Mouse (Mus musculus) olfactory bulb, adult 2 months (tissue): ENCODE measurements at regions not wholly inside any gene's neighbourhood (a gene's known extent, or its start where the extent isn't known, plus 50 kb on each side); places are given as distances from the start of the nearest gene placed in this dataset.

ENCODE experiments used
- H3K27ac ChIP-seq: fragments of 200-500 bp; 2 replicates; pipeline ENCODE4 v1.5.1; 2012; ENCODE audit warnings: low read depth, low read length; ENCODE audit not compliant: insufficient read depth
- H3K4me1 ChIP-seq: fragments of 200-500 bp; 2 replicates; pipeline ENCODE4 v1.6.1; 2012; ENCODE audit warnings: low read length; ENCODE audit not compliant: control insufficient read depth, insufficient read depth
- H3K4me3 ChIP-seq: fragments of 200-500 bp; 2 replicates; pipeline ENCODE4 v1.5.1; 2012; ENCODE audit warnings: mild to moderate bottlenecking, low read depth, low read length, moderate library complexity; ENCODE audit not compliant: insufficient read depth
- CTCF ChIP-seq: fragments of 200-500 bp; IDR thresholded peaks from 2 replicates; pipeline ENCODE4 v1.5.1; 2012; ENCODE audit warnings: low read depth, mild to moderate bottlenecking, low read length, moderate library complexity; ENCODE audit not compliant: insufficient read depth
- POLR2A ChIP-seq: fragments of 200-500 bp; IDR thresholded peaks from 2 replicates; pipeline ENCODE4 v1.6.1; 2012; ENCODE audit warnings: mild to moderate bottlenecking, low read depth, low read length, moderate library complexity; ENCODE audit not compliant: insufficient read depth
- WGBS: fragments of 180-500 bp; shearing (Covaris S2); methylation state at CpG from one replicate; pipeline ENCODE4 v1.1.7; 2018; 5-methylcytosine and 5-hydroxymethylcytosine counted together

DNA sequence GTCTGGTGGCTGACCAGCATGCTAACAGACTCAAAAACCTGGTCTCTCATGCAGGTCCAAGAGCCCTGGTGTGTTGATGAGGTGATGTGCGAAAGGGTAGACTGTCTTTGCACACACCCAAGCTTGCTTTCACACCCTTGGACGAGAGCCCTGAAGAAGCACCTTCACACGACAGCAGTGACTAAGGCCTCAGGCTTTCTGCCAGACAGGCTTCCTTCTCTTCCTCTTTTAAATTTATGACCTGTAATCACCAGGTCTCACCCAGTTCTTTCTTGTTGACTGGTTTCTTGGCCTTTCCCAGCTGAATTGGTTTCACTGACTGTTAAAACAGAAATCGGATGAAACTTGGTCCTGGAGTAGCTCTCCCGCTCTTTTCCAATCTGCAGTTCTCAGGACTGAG lies 210.5 kb upstream of the Egln3 start:
- Histone ChIP-seq H3K27ac (no peak overlapping the region), H3K4me3 (no peak overlapping the region), H3K4me1 (no peaks in the 10 kb centered on the region)
- 92% methylated on average over 5 of the region's 5 CpGs for WGBS
- TF ChIP-seq CTCF (no peak), POLR2A (no peak)

DNA sequence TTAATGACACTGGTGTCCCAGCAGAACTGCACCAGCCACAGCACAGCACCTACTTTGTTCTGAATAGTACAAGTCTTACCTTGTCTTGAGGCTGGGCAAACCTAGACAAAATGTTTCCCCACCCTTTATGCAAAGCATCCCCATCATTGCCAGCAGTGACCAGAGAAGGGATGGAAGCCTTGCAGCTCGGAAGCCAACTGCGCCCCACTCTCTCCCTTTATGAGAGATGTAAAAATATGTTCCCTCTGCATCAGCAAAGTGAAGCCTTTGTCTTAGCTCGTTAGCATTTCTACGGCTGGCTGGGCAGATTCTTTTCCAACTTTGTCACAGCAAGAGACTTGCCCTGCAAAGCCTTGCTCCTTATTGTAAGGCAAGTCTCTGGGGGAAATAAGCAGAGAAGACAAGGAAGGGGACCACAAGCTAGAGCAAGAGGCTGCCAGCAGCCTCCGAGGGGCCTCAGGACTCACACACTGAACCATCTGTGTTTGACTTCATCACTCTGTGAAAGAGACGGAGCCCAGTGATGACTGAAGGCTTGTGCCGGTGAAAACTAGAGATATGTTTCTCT lies 206.5 kb upstream of the Egln3 start:
- TF ChIP-seq POLR2A: no peak
- TF ChIP-seq CTCF: no peak
- peaks cover 3% of the 10 kb centered on the region for H3K4me1 ChIP-seq
- 55% methylated on average over 7 of the region's 7 CpGs for WGBS
- H3K4me3 ChIP-seq: no peak overlapping the region
- no peak overlapping the region for H3K27ac ChIP-seq

DNA sequence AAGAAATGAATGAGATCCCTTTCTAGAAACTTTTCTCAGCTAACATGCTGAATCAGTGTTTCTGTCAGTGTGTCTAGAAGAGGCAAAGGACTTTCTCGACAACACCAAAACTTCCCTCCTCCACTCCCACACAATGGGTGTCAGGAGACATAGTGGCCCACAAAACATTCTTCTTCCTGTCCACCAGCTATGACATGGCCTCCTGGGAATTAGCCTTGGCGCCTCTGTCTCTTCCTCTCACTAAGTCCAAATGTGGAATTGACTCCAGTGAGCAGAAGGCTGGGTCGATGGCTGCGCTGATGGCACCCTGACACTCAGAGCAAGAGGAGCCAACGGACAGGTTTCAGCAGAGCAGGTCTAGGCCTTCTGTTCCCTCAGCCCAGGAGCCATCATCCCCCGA lies 205.2 kb upstream of the Egln3 start:
- Histone ChIP-seq H3K4me1 (peaks cover 10% of the 10 kb centered on the region), H3K27ac (no peak overlapping the region), H3K4me3 (no peak overlapping the region)
- 89% methylated on average over 6 of the region's 6 CpGs for WGBS
- TF ChIP-seq POLR2A (no peak), CTCF (no peak)

DNA sequence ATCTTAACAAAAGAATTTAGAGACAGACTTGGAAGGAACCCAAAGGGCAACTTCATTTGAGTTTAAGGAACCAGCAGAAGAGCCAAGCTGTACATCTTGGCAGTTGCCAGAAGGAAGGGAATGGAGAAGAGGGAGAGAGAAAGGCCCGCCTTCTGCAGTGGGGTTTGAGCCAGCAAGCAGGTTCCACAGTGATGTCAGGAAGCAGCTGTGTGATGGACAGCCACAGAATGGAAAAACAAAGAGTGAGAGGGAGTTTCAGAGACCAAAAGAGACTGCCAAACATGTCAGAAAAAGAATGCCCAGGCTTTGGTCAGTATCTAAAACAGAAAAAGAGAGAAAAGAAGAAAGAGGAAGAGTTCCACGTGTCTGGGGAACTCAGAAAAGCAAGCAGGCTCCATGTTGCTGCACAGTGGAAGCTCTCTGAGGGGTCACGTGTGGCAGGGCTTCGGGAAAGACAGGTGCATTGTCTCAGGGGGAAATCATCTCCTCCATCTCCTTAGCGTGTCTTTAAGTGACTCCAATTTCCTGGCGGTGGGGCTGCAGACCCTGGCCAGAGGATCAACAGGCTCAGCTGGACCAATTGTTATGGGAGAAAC lies 203.7 kb upstream of the Egln3 start:
- TF ChIP-seq POLR2A (no peak), CTCF (no peak)
- Histone ChIP-seq H3K4me1 (peaks cover 10% of the 10 kb centered on the region), H3K4me3 (no peak overlapping the region), H3K27ac (no peak overlapping the region)
- WGBS: 68% methylated on average over 6 of the region's 6 CpGs

DNA sequence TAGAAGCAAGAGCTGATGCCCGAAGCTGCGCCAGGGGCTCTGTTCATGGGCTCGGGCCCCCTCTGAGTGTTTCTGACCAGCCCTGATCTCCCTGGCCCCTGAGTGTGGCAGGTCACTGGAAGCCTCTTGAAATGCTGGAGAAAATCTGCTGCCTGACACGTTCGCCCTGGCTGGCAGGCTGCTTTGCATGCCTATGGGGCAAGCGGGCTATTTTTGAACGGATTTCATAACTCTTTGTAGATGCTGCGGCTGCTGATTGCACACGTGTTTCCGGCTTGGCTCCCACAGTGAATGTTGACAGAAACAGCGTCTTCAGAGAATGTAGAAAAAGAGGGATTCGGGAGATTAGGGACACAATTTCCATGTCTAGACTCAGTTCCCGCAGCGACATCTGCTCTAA lies 201.4 kb upstream of the Egln3 start:
- Histone ChIP-seq H3K27ac (no peak overlapping the region), H3K4me3 (no peak overlapping the region), H3K4me1 (peaks cover 10% of the 10 kb centered on the region)
- TF ChIP-seq POLR2A: no peak
- TF ChIP-seq CTCF: no peak
- 36% methylated on average over 14 of the region's 14 CpGs for WGBS

DNA sequence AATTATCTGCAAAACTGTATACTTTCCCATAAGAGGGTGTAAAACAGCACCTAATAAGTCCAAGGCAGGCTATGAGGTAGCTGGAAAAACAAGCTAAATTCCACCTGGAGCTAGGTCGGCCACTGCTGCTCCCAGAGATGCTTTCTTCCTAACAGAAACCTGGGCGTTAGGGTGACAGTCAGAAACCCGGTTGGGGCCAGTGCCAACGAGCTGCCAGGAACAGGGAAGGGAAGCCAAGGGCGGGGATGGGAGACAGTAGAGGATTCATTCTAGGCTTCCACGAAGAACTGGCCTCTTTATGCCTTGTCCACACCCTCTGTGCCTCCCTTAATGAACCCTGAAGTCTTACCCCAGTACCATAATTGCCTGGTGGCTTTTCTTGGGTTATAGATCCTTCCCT lies 198.9 kb upstream of the Egln3 start:
- Histone ChIP-seq H3K4me3 (no peak overlapping the region), H3K4me1 (peaks cover 10% of the 10 kb centered on the region), H3K27ac (no peak overlapping the region)
- no peak for TF ChIP-seq CTCF
- no peak for TF ChIP-seq POLR2A
- 76% methylated on average over 6 of the region's 6 CpGs for WGBS

DNA sequence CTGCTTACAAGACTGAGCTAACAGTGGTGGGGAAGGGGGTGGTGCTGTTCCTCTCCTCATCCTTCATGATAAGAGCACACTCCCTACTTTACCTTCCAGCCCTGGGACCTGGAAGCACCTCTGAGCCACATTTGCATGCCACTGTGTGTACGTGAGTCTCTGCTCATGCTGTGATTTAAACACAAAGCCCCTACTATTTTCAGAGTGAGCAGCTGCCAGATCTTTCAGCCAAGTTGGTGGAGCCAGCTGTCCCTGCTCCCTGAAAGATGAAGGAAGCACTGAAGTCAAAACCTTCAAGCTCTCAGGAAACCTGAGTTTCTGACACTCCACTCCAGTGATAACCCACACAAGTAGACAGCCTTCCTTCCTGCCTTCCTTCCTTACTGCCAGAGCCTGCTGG lies 198.0 kb upstream of the Egln3 start:
- H3K4me1 ChIP-seq: peaks cover 10% of the 10 kb centered on the region
- no peak overlapping the region for H3K27ac ChIP-seq
- WGBS: 59% methylated on average over 1 of the region's 1 CpGs
- TF ChIP-seq CTCF (no peak), POLR2A (no peak)
- H3K4me3 ChIP-seq: no peak overlapping the region

DNA sequence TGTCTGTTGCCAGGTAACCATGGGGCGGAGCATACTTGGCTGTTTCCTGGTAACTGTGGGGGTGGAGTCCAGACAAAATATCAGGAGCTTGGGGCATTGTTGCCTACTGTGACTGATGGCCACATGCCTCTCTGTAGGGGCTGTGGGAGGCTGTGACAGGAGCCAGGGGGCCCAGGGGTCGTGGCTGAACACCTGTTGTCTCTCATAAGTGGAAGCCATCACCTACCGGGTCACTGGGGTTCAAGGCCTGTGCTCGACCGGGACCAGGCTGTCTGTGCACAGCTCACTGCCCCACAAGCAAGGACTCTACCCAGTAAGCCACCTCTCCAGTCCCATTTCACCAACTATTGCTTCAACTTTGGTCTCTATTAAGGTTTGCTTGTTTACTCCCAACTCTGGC lies 196.4 kb upstream of the Egln3 start:
- no peak for TF ChIP-seq CTCF
- no peak for TF ChIP-seq POLR2A
- Histone ChIP-seq H3K27ac (no peak overlapping the region), H3K4me1 (peaks cover 6% of the 10 kb centered on the region), H3K4me3 (no peak overlapping the region)
- 90% methylated on average over 5 of the region's 5 CpGs for WGBS

DNA sequence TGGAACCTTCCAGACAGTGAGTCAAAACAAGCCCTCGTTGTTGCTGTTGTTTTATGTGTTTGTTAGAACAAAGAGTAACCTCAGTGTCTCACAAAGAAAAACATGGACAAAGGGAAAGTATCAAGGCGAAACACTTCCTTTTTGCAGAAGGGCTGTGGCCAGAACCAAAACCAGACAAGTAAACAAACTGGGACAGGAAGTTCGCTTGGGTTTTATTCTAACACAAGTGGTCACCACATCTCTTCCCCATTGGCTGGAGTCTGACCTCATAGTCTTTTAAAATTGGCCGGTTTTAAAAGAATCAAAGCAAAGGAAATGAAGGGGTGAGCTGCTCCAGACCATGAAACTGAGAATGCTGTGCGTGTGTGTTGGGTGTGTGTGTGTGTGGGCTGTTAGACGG lies 194.4 kb upstream of the Egln3 start:
- 67% methylated on average over 6 of the region's 6 CpGs for WGBS
- no peak for TF ChIP-seq POLR2A
- no peak for TF ChIP-seq CTCF

DNA sequence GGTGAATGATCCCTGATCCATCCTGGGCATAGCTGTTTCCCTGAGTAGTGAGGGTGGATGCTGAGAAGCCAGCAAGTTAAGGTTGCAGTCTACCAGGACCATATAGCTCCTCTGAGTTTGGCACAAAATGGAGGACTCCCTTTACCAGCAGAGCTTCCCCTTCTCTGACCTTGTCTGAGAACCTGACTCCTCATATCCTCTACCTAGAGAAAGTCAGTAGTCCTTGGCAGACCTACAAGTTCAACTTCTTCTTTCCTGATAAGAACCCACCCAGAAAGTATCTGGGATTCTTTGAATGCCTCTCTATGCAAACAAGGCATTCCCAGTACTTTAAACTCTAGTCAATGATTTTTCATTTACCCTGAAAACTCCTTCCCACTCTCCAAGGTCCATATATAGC lies 193.3 kb upstream of the Egln3 start:
- no peak for TF ChIP-seq CTCF
- no peak for TF ChIP-seq POLR2A

More for the DNA sequence above, 194.4 kb upstream of the Egln3 start:
- Histone ChIP-seq H3K27ac (no peak overlapping the region), H3K4me3 (no peak overlapping the region), H3K4me1 (no peaks in the 10 kb centered on the region)

More for the DNA sequence above, 193.3 kb upstream of the Egln3 start:
- Histone ChIP-seq H3K4me1 (no peaks in the 10 kb centered on the region), H3K27ac (no peak overlapping the region), H3K4me3 (no peak overlapping the region)
